Mouse (Mus musculus): ENCODE data around the gene Mgrn1. TPM values are rescaled to one million over a fixed set of nuclear protein-coding genes. Genes with fewer than 3 reads are reported as not detected.

The Mgrn1 gene
- total and polyA plus RNA-seq, 3 experiments: 8.4 to 25.0 TPM; not detected in 1

- TF ChIP-seq RAD21 (IDR thresholded peaks at IDR 0.05; ENCODE audit: low read depth, low read length): no peak
- TF ChIP-seq MEF2A (IDR thresholded peaks at IDR 0.05; ENCODE audit: extremely low read depth, insufficient replicate concordance, low read depth, low read length, poor library complexity, severe bottlenecking): no peak
- no peak for TF ChIP-seq NRF1 (IDR thresholded peaks at IDR 0.05; ENCODE audit: insufficient read depth, low read depth, low read length, poor library complexity, severe bottlenecking)
- no peak for TF ChIP-seq MYB (IDR thresholded peaks at IDR 0.05; ENCODE audit: low read depth, low read length)
- no peak for TF ChIP-seq USF2 (IDR thresholded peaks at IDR 0.05; ENCODE audit: borderline replicate concordance in 1 of 2, insufficient read depth in 1 of 2, low read depth in 1 of 2, low read length in 2 of 2)
- TF ChIP-seq POLR2A (IDR thresholded peaks at IDR 0.05; ENCODE audit: control insufficient read depth in 1 of 2, insufficient read depth in 1 of 2, low read depth in 1 of 2, low read length in 2 of 2, poor library complexity in 1 of 2): no peak
- TF ChIP-seq E2F4 (IDR thresholded peaks at IDR 0.05; ENCODE audit: borderline replicate concordance, low read depth, low read length): no peak
- TF ChIP-seq TAL1 (IDR thresholded peaks at IDR 0.05; ENCODE audit: low read length): no peak
- no peak for TF ChIP-seq GABPA (IDR thresholded peaks at IDR 0.05; ENCODE audit: low read depth, low read length)
- Histone ChIP-seq H3K27me3 (ENCODE audit: control insufficient read depth in 1 of 2, insufficient read depth in 2 of 2, low read length in 2 of 2) (no peaks in the 10 kb centered on the region), H3K36me3 (ENCODE audit: control insufficient read depth in 1 of 2, insufficient read depth in 2 of 2, low read length in 2 of 2) (peaks cover 0 to 6% of the 10 kb centered on the region in 2 experiments; a peak in 2 of 4 replicates), H3K4me1 (ENCODE audit: control insufficient read depth in 1 of 2, insufficient read depth in 2 of 2, low read length in 2 of 2) (no peaks in the 10 kb centered on the region), H3K4me3 (ENCODE audit: control insufficient read depth in 1 of 2, insufficient read depth in 1 of 2, low read depth in 2 of 2, low read length in 2 of 2) (no peak overlapping the region), H3K9me3 (replicated peaks; ENCODE audit: insufficient read depth, low read length) (no peaks in the 10 kb centered on the region), H3K79me2 (ENCODE audit: control insufficient read depth, insufficient read depth, low read length, poor library complexity) (no peaks in the 10 kb centered on the region), H3K9ac (ENCODE audit: control insufficient read depth, low read depth, low read length, poor library complexity, severe bottlenecking) (no peak overlapping the region), H3K27ac (ENCODE audit: control insufficient read depth, low read depth, low read length) (no peak overlapping the region)
- no peak for DNase-seq (ENCODE audit: low read depth, low spot score)
Measured at GRCm38 (mm10) chr16:4947378-4947777, 61.3 kb downstream of the Mgrn1 start.

GRCm38 (mm10) chr16:4956609-4957008, 70.6 kb downstream of the Mgrn1 start:
- Histone ChIP-seq H3K9me3 (replicated peaks; ENCODE audit: insufficient read depth, low read length) (no peaks in the 10 kb centered on the region), H3K4me3 (ENCODE audit: control insufficient read depth in 1 of 2, insufficient read depth in 1 of 2, low read depth in 2 of 2, low read length in 2 of 2) (no peak overlapping the region), H3K9ac (ENCODE audit: control insufficient read depth, low read depth, low read length, poor library complexity, severe bottlenecking) (no peak overlapping the region), H3K27me3 (ENCODE audit: control insufficient read depth in 1 of 2, insufficient read depth in 2 of 2, low read length in 2 of 2) (no peaks in the 10 kb centered on the region), H3K36me3 (ENCODE audit: control insufficient read depth in 1 of 2, insufficient read depth in 2 of 2, low read length in 2 of 2) (peaks cover 0 to 6% of the 10 kb centered on the region in 2 experiments; a peak in 2 of 4 replicates), H3K27ac (ENCODE audit: control insufficient read depth, low read depth, low read length) (no peak overlapping the region), H3K4me1 (ENCODE audit: control insufficient read depth in 1 of 2, insufficient read depth in 2 of 2, low read length in 2 of 2) (no peaks in the 10 kb centered on the region), H3K79me2 (ENCODE audit: control insufficient read depth, insufficient read depth, low read length, poor library complexity) (peaks cover 2% of the 10 kb centered on the region; the same call in 1 of the 2 replicates)
- TF ChIP-seq GATA1 (IDR thresholded peaks at IDR 0.05; ENCODE audit: low read depth, low read length) (no peak), UBTF (IDR thresholded peaks at IDR 0.05; ENCODE audit: borderline replicate concordance, insufficient read depth, low read depth, low read length) (no peak), MYB (IDR thresholded peaks at IDR 0.05; ENCODE audit: low read depth, low read length) (no peak), ETS1 (IDR thresholded peaks at IDR 0.05; ENCODE audit: low read depth, low read length) (no peak), BHLHE40 (IDR thresholded peaks at IDR 0.05; ENCODE audit: borderline replicate concordance, low read depth, low read length) (no peak), CTCF (IDR thresholded peaks at IDR 0.05 in 2 of 3, conservative IDR thresholded peaks at IDR 0.05 in 1 of 3; ENCODE audit: control insufficient read depth in 1 of 3, insufficient read depth in 1 of 3, low read depth in 2 of 3, low read length in 3 of 3, poor library complexity in 1 of 3, severe bottlenecking in 1 of 3) (no peak)
- no peak for DNase-seq (ENCODE audit: low read depth, low spot score)
